Mouse (Mus musculus) testis, adult 10 weeks (tissue): ENCODE measurements around the gene Stx6. TPM values are rescaled to one million over a fixed set of nuclear protein-coding genes. Genes with fewer than 3 reads are reported as not detected.

Source experiments
- polyA plus RNA-seq: library from polyadenylated mRNA; stranded (reverse); fragments of 350-450 nt; fragmentation: Illumina TruSeq; extraction: RNeasy Lipid Tissue Mini Kit (QIAGEN cat#74804); gene quantifications from one replicate; pipeline ENCODE4 v1.2.3, GENCODE M21; 2014; ENCODE audit warnings: low read depth, low replicate concordance

Gene Stx6
- polyA plus RNA-seq = 10.9 TPM

DNA sequence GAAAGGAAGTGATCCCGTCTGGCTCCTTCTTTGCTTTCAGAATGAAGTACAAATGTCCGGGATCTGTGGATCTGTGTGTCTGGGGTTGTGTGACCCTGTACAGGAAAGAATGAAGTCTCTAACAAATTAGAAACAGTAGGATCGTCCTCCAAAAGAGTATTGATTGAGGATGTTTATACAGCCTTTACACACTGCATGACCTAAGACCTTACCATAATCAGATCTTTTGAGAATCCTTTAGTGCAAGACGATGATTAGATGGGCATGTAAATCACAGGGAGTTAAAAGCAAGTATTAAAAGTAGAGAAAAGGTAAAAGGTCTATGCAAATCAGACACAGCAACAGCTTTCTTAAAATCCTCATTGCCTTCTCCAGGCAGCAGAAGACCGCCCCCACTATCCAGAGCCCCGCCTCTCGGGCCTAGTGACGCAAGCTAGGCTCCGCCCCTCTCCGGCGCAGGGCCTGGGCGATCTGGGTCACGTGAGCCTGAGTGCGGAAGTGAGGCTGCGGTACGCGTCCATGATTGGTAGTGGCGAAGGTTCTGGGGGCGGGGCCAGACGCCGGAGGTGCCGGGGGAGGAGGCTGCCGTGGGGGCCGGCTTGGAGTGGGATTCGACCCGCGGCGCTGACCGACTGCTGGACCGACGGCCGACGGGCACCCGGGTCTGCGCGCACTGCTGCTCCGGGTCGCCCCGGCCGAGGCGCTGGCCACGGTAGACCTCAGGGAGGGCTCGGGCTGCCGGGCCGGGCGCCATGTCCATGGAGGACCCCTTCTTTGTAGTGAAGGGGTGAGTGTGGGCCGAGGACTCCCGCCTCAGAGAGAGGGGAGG is at the start of gene Stx6:
Gene Stx6, plus strand, starts transcription at position 575 of the 829 bp plus-strand sequence.

DNA sequence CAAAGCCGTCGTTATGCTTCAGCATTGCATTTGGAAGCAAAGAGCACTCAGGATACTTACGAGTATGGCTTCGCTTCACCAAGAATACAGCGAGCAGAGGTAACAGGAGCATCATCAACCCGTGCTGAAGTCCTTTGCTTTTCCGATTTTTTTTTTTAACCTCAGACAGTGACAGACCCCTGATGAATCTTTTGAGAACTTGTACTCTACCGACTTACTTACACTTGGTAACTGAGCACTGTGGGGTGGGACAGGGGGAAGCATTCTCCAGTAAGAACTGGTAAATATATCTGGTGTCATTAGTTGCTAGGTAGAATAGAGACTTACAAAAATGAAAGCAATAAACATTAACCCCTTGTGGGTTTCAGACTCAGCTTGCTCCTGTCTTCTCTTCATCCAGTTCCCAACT is 11.9 kb upstream of the Stx6 start, which contains the start of gene Mr1:
Gene Mr1, minus strand, starts transcription at position 243 of the 409 bp plus-strand sequence.

DNA sequence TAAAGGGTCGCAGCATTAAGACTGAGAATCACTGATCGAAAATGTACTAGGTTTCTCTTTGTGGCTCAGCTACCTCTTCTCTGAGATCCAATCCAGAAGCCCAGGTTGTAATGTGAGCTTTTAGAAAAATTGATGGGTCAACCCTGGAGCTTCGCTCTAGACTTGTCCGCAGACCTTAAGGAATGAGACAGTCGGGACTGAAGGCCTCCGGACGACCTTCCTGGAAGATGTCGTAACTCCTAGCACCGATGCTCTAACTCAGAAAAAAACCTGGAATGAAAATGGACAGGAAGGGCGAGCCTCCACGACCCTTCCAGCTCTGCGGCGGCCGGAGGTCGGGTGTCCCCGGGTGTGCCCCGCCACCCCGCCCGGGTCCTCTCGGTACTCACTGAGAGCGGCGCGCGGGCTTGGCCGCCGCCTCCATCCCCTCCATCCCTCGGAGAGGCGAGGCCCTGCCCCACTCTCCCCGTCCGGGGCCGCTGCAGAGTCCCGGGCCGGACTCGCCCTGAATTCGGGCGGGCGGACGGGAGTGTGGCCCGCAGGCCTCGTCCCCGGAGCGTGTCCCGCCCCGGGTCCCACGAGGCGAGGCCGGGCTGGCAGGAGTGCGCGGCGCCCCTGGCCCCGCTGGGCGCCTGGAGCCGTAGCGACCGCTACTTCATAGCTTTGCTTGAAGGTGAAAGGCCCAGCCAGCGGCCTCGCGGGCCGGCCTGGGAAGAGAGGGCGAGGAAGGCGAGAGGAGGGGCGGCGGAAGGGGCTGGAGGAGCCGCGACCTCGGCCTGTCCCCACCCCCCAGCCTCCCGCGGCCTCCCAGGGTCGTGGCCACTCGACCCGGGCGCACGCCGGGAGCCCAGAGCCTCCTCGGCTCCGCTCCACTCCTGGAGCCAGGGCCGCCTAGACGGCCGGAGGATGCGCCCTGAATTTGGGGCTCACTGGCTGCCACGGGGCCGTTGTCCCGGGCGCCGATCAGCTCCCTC is 85.6 kb downstream of the Stx6 start, which contains the start of gene BC034090:
Gene BC034090, minus strand, starts transcription at position 648 of the 974 bp plus-strand sequence.

Other genes starting within 250 kb of the Stx6 start
- gene Ier5, start 59.1 kb upstream of the Stx6 start, polyA plus RNA-seq = 3.4 TPM
- gene Mr1, start 11.9 kb upstream of the Stx6 start, polyA plus RNA-seq = 6.7 TPM
- 0.57 TPM for gene BC034090, start 85.7 kb downstream of the Stx6 start, polyA plus RNA-seq